Mouse (Mus musculus) thymus, postnatal 25 days (tissue): ENCODE measurements at regions not wholly inside any gene's neighbourhood (a gene's known extent, or its start where the extent isn't known, plus 50 kb on each side); places are given as distances from the start of the nearest gene placed in this dataset.

Experiments
- DNase-seq: peaks from one replicate; pipeline ENCODE4 v3.0.0; 2022

- no peak for DNase-seq
Observed at GRCm38 (mm10) chr12:12621506-12621905, 320.2 kb downstream of the Mycn start.

- DNase-seq: no peak
Observed at GRCm38 (mm10) chr12:12620316-12620715, 321.4 kb downstream of the Mycn start.

DNA sequence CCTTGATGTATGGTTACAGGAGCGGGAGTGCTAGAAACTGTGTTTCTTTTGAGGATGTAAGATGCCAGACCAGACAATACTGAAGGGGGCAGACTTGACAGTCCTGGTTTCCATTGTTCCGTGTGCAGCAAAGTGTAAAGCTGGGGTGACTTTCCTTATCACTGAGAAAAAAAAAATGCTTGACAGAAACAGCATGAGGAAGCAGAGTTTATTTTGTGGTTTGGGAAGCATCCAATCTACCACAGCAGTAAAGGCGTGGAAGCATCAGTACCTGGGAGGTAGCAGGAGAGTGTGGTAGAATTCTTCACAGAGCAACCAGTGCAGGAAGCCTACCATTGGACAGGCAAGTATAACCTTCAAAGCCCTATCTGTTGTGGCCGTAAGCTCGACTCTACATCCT, 322.3 kb downstream of the Mycn start:
- no peak for DNase-seq

DNA sequence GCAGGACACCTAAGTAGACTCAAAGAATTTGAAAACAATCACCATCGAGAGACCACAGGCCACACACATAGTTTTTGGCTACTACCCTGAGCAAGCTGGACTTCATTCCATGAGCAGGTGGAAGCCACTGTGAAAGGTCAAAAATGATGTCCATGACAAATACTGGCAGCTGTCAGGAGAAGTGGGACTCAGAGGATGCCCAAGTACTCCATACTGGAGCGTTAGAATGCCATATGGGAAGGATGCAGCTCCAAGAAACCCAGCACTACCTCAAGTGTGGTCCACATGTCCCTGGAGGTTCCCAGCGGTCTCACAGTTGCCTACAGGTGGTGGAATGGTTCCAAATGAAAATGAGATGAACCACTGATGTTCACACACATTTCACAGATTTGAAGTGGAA, 329.2 kb downstream of the Mycn start:
- no peak for DNase-seq

DNA sequence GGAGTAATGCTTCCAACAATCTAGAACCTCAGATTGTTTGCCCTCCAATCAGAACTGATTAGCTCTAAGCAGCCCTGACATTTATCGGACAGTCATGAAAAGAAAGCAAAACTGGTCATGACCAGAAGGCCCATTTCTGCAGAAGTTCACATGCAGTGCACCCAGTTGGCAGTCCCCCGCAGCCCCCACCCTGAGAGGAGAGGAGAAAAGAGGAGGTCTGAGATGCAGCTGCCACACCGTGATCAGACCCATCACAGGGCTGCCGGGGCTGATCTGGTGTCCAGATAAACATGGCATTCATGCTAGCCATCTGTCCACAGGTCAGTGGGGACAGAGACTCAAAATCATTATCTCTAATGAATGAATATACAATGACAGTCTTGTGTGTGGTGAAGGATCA, 330.9 kb downstream of the Mycn start:
- DNase-seq: no peak

DNA sequence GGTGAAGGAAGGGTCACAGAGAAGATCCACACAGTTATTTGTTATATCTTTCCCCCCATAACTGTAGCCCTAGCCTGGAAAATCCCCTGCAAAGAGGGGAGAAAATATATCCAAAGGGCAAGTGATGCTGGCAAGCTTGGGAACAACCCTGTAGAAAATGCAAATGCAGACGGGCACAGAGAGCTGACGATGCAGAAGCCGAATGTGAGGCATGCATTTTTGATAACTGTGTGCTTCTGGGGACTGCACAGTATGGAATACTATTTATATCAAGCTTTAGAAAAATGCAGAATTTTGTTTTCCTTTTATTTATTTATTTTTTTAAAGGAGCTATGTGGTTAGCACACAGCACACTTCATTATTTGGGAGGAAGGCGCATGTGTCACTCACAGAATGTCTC, 333.7 kb downstream of the Mycn start:
- DNase-seq: no peak

DNA sequence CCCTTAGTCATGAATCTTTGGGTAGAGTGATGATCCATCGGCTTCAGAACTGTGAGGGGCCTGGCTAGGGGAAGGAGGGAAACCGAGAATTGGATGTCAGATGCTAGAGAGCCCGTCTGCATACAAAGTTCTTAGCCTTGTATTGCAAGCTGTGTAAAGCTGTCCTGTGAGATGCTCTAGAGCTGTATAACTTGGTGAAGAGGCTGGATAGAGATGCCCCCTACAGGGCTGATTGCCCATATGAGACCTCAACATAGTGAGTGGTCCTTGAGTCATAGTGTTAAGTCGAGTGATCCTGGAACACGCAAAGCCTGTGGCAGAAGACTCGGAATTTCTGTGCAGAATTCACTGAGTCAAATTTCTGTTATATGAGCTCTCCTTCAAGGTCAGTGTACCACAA, 334.8 kb downstream of the Mycn start:
- DNase-seq: no peak

- no peak for DNase-seq
Observed at GRCm38 (mm10) chr12:12605495-12605894, 336.2 kb downstream of the Mycn start.

DNA sequence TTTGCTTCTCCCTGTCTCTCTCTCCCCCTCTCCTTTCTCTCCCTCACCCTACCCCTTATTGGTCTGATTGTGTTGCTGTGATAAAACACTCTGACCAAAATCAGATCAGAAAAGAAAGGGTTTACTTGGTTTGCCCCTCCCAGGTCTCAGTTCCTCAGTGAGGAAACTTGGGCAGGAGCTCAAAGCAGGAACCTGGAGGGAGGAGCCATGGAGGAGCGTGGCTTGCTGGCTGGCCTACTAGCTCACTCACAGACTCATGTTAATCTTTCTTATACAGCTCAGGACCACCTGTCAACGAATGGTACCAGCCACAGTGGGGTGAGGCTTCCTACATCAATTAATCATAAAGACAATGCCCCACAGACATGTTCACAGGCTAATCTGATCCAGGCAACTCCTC, 339.4 kb downstream of the Fam49a start:
- DNase-seq: no peak

- DNase-seq: no peak
Observed at GRCm38 (mm10) chr12:12595399-12595798, 333.5 kb downstream of the Fam49a start.

DNA sequence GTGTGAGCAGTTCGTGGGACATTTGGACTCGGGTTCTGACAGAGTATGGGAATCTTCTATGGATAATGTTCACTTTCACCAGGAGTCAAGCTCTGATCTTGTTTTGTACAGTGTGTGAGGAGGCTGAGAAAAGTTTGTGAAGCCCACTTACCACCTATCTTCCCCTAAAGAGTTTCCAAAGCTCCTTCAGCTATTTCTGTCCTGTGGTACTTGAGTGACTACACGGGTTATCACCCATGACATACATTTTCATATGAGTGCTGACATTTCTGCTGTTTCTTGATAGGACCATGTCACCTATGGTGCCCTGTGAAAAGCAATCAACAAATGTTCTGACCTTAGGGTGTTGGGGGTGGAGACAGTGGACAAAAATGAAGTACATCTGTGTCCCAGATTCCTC, 332.6 kb downstream of the Fam49a start:
- no peak for DNase-seq

DNA sequence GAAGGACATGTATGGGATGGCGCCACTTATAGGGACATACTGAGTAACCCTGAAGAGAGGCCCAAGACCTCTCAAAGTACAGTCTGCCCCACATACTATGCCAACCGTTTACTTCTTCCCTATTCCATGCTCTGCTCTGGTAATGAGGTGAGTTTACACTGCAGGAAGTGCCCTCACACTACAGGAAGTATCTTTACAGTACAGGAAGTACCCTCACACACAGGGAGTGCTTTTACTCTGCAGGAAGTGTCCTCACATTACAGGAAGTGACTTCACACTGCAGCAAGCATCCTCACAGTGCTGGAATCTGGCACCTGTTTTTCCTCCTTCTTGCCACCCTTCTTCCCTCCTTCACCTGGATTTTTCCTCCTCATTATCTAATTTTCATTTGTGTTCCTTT, 331.4 kb downstream of the Fam49a start:
- DNase-seq: no peak

GRCm38 (mm10) chr12:12590753-12591291, 328.9 kb downstream of the Fam49a start:
- DNase-seq: no peak

DNA sequence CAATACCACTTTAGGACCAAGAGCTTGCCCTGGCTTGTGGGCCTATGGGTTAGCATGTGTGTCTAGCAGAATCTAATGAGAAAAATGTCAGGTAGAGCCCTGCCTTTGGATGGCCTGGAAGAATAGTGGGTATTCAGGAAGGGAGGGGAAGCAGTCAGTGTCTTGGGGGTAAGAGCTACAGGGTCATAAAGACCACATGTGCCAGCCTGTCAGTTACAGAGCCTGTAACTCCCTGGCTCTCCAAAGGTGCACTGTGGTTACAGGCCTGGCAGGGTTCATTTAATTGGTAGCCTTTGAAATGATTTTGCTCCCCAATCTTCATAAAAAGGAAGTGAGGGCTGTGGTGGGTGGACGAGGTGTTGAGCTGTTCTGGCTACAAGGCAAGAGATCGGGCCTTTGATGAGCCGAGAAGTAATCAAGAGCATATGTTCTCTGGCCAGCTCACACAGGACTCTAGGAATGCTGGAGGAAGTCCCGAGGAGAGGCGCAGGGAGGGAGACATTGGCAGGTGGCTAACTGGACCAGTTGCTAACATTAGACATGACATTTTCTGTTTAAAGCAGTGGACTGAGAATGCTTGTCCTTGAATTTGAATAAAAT, 326.9 kb downstream of the Fam49a start:
- no peak for DNase-seq

DNA sequence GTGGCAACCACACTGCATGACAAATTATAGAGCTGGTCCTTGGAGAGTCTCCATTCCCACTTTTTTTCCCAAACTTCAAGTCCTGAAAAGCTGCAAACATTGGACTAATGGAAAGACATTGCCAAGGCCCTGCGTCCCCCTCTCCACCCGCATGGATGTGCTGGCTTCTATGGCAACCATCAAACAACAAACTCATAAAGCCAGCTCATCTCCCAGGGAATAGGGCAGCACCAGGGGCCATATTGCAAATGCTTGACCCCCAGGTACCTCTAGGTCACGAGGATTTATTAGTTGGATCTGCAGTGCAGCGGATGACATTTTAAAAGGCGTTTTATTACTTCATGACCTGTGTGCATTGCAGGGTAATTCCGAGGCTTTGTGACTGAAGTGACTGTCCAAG, 324.5 kb downstream of the Fam49a start:
- DNase-seq: no peak

DNA sequence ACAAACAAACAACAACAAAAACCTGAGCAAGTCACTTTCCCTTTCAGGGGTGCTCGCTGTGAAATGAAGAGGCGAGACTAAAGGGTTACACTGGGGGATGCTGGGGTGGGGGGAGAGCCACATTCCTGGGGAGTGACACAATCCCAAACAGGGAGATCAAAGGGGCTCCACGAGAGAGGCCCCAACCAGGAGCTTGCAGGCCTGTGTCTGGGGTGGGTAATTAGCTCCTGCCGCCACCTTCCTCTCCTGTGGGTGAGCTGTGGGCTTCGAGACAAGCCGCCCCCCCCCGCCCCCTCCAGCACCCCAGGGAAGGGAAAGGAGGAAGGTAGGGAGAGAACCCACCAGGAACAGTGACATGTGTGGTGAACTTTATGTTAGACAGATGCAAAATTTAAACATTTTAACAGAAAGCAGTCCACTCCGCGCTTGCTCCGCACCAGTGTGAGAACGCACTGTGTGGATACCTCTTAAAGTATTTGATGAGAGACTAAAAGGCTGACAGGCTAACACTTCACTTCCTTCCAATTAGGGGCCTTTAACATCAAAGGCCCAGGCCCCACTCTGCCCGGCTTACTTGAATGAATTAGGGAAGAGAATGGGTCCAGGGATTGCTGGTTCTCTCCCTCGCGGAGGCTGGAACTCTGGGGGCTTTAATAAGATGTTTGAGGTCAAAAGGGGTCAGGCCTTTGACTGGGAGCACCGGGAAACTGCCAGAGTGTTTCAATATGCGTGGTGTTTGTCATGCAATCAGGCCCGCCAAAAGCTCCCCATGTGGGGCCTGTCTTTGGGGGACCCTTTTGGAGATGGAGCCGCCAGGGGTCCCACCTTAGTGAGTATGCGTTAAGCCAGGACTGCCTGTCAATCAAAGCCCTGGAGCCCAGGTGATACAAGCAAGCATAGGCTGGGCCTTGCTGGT, 319.6 kb downstream of the Fam49a start:
- DNase-seq: no peak

GRCm38 (mm10) chr12:12580763-12581178, 318.8 kb downstream of the Fam49a start:
- DNase-seq: peak; percentile 68

DNA sequence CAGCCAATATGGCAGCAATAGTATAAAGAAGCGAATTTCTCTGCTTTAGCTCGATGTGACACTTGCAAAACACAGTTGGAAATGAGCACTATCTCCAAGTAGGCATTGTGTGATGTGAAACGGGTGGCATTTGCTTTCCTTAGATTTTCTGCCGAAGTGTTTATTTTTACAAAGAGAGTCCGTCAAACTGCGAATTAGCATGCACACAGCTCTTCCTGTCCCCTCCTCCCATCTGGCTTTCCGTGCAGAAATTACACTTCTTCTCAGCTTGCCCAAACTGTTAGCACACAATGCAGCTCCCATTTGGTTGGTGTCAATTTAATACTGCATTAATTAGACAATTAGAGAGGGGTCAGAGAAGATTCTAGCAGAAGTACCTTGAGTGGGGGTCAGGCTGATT, 316.3 kb downstream of the Fam49a start:
- DNase-seq: no peak

DNA sequence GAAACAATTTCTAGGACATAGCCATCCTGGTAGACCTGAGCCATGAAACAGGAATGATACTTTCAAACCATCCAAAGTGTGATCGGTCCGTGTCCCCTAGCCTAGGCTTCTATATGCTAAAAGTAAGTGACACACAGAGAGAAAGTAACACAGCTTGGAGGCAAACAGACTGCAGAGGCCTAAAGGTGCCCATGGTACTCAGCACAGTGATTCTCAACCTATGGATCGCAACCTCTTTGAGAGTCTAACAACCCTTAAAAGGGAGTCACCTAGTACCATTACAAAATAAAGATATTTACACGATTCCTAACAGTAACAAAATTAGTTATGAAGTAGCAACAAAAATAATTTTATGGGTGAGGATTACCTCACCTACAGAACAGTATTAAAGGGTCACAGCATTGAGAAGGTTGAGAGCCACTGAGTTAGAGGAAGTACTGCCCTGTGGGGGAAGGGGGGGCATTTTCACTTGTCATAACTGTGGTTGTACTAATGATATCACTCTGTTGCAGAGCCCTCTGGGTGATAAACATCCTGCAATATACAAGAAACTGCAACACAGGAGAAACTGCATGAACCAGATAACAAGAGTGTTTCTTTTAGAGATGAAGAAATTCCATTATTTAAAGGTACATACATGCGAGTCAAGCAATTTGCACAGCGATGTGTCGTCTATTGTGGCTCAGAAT, 308.8 kb downstream of the Fam49a start:
- DNase-seq: no peak

DNA sequence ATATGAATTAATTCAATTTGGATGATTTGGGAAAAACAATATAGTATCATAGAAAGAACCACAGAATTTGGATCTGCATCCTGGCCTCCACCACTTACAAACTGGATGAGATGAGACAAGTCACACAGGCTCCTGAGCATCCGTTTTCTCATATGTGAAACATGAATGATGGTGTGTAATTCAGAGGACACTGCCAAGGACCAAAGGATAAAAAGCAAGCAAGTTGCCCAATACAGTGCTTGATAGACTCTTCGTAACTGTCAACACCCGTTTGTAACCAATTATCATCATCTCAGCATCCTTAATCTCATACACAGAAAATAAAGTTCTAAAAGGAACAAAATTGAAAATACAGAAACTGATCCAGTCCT, 305.8 kb downstream of the Fam49a start:
- DNase-seq: no peak

DNA sequence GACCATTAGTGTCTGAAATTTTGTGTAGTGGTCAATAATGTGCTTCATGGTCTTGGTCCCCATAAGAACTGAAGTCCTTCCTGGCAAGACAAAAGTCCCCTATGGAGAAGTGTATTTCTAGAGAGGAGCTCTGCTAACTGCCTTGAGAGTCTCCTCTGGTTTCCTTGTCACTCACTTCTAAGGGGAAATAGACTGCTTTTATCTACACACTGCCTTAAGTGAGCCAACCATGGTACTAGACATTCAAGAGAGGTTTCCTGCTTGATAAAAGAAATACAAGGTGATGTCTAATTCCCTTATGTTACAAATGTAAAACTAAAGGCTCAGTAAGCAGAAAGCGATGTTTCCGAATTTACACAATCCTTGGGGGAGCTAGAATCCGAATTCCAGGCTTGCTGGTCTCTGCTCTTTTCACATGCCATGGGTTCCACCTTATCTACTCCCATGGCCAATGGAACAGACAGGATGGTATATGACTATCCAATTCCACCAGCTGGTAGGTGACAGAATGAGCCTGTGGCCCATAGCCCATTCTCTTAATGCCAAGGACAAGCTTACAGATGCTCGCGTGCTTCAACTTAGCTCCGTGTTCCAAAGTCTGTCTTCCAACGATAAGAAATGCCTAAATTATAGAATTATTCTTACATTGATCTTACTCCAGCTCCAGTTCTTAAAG, 305.3 kb downstream of the Fam49a start:
- DNase-seq: no peak

DNA sequence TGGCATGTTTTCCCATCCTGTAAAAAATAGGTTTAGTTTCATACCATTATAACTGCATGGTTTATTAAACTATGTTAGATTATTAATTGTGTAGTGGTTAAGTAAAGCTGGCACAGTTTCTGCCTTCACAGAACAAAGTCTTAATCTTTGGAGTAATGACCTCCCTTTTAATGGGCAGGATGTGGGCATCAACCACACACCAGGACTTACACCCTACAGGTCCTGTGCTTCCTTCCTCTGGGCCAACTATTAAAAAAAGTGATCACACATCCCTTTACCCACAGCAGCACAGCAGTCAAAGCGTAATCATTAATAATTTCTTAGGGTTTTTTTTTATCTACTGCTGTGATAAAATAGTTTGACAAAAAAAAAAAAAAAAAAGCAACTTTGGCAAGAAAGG, 300.3 kb downstream of the Fam49a start:
- DNase-seq: no peak

GRCm38 (mm10) chr12:12551818-12552217, 289.9 kb downstream of the Fam49a start:
- DNase-seq: no peak
